Mouse (Mus musculus): Measurements from ENCODE around the gene Chsy1. TPM values are rescaled to one million over a fixed set of nuclear protein-coding genes. Genes with fewer than 3 reads are reported as not detected.

Chsy1 gene
- total and polyA plus RNA-seq, 2 experiments from 2014 or later: 8.7 to 49.9 TPM

- H3K4me2 ChIP-seq (ENCODE audit: low read depth): no peak overlapping the region
- peaks cover 9% of the 10 kb centered on the region; the same call in 1 of the 2 replicates for H3K4me1 ChIP-seq (ENCODE audit: insufficient read depth)
- no peak overlapping the region for H3K4me3 ChIP-seq (ENCODE audit: low read depth, low read length)
- 38% methylated on average over 5 of the region's 5 CpGs for WGBS
- no peak for ATAC-seq
- no peak overlapping the region for H3K27ac ChIP-seq (ENCODE audit: low read depth, low read length)
- no peak for TF ChIP-seq CTCF (IDR thresholded peaks at IDR 0.05; ENCODE audit: low read depth)
- H3K9me3 ChIP-seq (ENCODE audit: low read length): no peaks in the 10 kb centered on the region
- H3K27me3 ChIP-seq (ENCODE audit: insufficient read depth, low read length): no peaks in the 10 kb centered on the region
- H3K36me3 ChIP-seq (ENCODE audit: insufficient read depth): 0 out of 2 replicates have a peak, but pooled peaks cover 4% of the 10 kb centered on the region
- H3K9ac ChIP-seq: no peak overlapping the region
- no peak for DNase-seq
Measured at GRCm38 (mm10) chr7:66159961-66160360, 50.6 kb downstream of the Chsy1 start.

- no peak for TF ChIP-seq CTCF (IDR thresholded peaks at IDR 0.05; ENCODE audit: low read depth)
- no peak overlapping the region for H3K27ac ChIP-seq (ENCODE audit: low read depth, low read length)
Measured at GRCm38 (mm10) chr7:66161836-66162235, 52.5 kb downstream of the Chsy1 start.

GRCm38 (mm10) chr7:66162489-66162888, 53.2 kb downstream of the Chsy1 start:
- no peak overlapping the region for H3K27ac ChIP-seq (ENCODE audit: low read depth, low read length)
- H3K36me3 ChIP-seq (ENCODE audit: insufficient read depth): 0 out of 2 replicates have a peak, but pooled peaks cover 4% of the 10 kb centered on the region
- H3K27me3 ChIP-seq (ENCODE audit: insufficient read depth, low read length): no peaks in the 10 kb centered on the region
- peaks cover 11% of the 10 kb centered on the region; the same call in 1 of the 2 replicates for H3K4me1 ChIP-seq (ENCODE audit: insufficient read depth)
- DNase-seq (no peak), ATAC-seq (no peak)
- H3K4me2 ChIP-seq (ENCODE audit: low read depth): no peak overlapping the region
- no peaks in the 10 kb centered on the region for H3K9me3 ChIP-seq (ENCODE audit: low read length)
- H3K4me3 ChIP-seq (ENCODE audit: low read depth, low read length): no peak overlapping the region
- 86% methylated on average over 7 of the region's 7 CpGs for WGBS
- no peak for TF ChIP-seq CTCF (IDR thresholded peaks at IDR 0.05; ENCODE audit: low read depth)
- H3K9ac ChIP-seq: no peak overlapping the region

More at GRCm38 (mm10) chr7:66161836-66162235, 52.5 kb downstream of the Chsy1 start:
- Histone ChIP-seq H3K27me3 (ENCODE audit: insufficient read depth, low read length) (no peaks in the 10 kb centered on the region), H3K36me3 (ENCODE audit: insufficient read depth) (0 out of 2 replicates have a peak, but pooled peaks cover 4% of the 10 kb centered on the region), H3K4me3 (ENCODE audit: low read depth, low read length) (no peak overlapping the region), H3K4me1 (ENCODE audit: insufficient read depth) (peaks cover 11% of the 10 kb centered on the region; the same call in 1 of the 2 replicates), H3K9me3 (ENCODE audit: low read length) (no peaks in the 10 kb centered on the region), H3K4me2 (ENCODE audit: low read depth) (no peak overlapping the region), H3K9ac (no peak overlapping the region)
- WGBS: 84% methylated on average over 6 of the region's 6 CpGs
- no peak for DNase-seq
- ATAC-seq: no peak

DNA sequence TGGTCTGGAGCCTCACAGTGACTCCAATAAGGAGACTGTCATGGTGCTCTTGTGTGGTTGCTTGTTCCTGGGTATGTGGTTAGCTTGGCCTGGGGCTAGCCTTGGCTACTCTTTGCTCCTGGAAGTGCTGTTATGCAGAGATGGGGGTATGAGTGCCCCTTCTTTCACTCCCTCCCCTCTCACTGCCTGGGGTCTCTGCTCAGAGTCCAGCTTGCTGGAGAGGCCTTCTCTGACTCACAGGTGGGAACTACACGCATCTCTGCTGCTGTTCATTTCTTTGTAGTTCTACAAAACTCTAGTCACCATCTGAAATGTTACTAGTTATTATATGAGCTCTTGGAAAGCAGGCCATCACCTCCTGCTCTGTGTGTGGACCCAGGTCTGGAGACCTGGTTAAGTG, 53.7 kb downstream of the Chsy1 start:
- no peak overlapping the region for H3K9ac ChIP-seq
- H3K36me3 ChIP-seq (ENCODE audit: insufficient read depth): 0 out of 2 replicates have a peak, but pooled peaks cover 4% of the 10 kb centered on the region
- WGBS: 91% methylated on average over 1 of the region's 1 CpGs
- DNase-seq (no peak), ATAC-seq (no peak)
- H3K4me2 ChIP-seq (ENCODE audit: low read depth): no peak overlapping the region
- no peaks in the 10 kb centered on the region for H3K9me3 ChIP-seq (ENCODE audit: low read length)
- TF ChIP-seq CTCF (IDR thresholded peaks at IDR 0.05; ENCODE audit: low read depth): no peak
- peaks cover 11% of the 10 kb centered on the region; the same call in 1 of the 2 replicates for H3K4me1 ChIP-seq (ENCODE audit: insufficient read depth)
- H3K27me3 ChIP-seq (ENCODE audit: insufficient read depth, low read length): no peaks in the 10 kb centered on the region
- no peak overlapping the region for H3K4me3 ChIP-seq (ENCODE audit: low read depth, low read length)
- H3K27ac ChIP-seq (ENCODE audit: low read depth, low read length): peak overlapping the region; percentile 40; the same call in 1 of the 2 replicates

DNA sequence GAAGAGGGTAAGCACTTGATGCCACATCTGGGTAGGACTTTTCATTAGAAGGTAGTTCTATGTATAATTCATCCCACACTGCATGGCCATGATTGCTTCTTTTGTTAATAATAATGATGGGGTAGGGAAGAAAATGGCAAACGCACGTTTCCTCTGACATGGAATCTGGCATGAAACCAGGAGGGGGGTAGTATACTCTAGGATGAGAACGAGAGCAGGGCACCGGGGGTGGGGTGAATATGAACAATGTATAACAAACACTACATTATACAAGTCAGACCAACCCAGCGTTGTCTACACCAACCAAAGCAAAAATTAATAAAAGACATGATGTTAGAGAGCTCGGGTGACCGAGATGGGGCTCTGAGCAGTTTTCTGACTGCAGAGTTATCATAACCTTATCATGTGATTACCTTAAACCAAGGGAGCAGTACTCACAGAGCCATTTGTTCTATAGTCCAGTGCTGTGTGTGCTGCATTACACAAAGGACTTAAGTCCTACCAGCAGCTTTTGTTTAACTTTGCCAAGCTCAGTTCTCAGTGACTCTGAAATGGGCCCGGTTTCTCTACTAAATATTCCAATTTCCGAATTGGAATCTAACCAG, 55.2 kb downstream of the Chsy1 start:
- ATAC-seq (peak; percentile 68), DNase-seq (peak; percentile 48)
- Histone ChIP-seq H3K4me2 (ENCODE audit: low read depth) (no peak overlapping the region), H3K4me1 (ENCODE audit: insufficient read depth) (peaks cover 11% of the 10 kb centered on the region; the same call in 1 of the 2 replicates), H3K27ac (ENCODE audit: low read depth, low read length) (peak overlapping the region; percentile 1; the same call in 1 of the 2 replicates), H3K9me3 (ENCODE audit: low read length) (no peaks in the 10 kb centered on the region), H3K27me3 (ENCODE audit: insufficient read depth, low read length) (no peaks in the 10 kb centered on the region), H3K36me3 (ENCODE audit: insufficient read depth) (0 out of 2 replicates have a peak, but pooled peaks cover 4% of the 10 kb centered on the region), H3K4me3 (ENCODE audit: low read depth, low read length) (no peak overlapping the region), H3K9ac (no peak overlapping the region)
- no peak for TF ChIP-seq CTCF (IDR thresholded peaks at IDR 0.05; ENCODE audit: low read depth)
- WGBS: 32% methylated on average over 9 of the region's 9 CpGs

- H3K4me3 ChIP-seq (ENCODE audit: low read depth, low read length): no peak overlapping the region
- no peak overlapping the region for H3K9ac ChIP-seq
- no peak for TF ChIP-seq CTCF (IDR thresholded peaks at IDR 0.05; ENCODE audit: low read depth)
- WGBS: 20% methylated on average over 5 of the region's 5 CpGs
- H3K27me3 ChIP-seq (ENCODE audit: insufficient read depth, low read length): no peaks in the 10 kb centered on the region
- H3K9me3 ChIP-seq (ENCODE audit: low read length): no peaks in the 10 kb centered on the region
- DNase-seq (no peak), ATAC-seq (no peak)
- no peak overlapping the region; the same call in 1 of the 2 replicates for H3K27ac ChIP-seq (ENCODE audit: low read depth, low read length)
- 0 out of 2 replicates have a peak, but pooled peaks cover 4% of the 10 kb centered on the region for H3K36me3 ChIP-seq (ENCODE audit: insufficient read depth)
- peaks cover 11% of the 10 kb centered on the region; the same call in 1 of the 2 replicates for H3K4me1 ChIP-seq (ENCODE audit: insufficient read depth)
- no peak overlapping the region for H3K4me2 ChIP-seq (ENCODE audit: low read depth)
Measured at GRCm38 (mm10) chr7:66165036-66165798, 55.9 kb downstream of the Chsy1 start.

- Histone ChIP-seq H3K4me3 (ENCODE audit: low read depth, low read length) (no peak overlapping the region), H3K27ac (ENCODE audit: low read depth, low read length) (no peak overlapping the region), H3K4me1 (ENCODE audit: insufficient read depth) (peaks cover 7% of the 10 kb centered on the region; the same call in 1 of the 2 replicates), H3K9me3 (ENCODE audit: low read length) (no peaks in the 10 kb centered on the region), H3K27me3 (ENCODE audit: insufficient read depth, low read length) (no peaks in the 10 kb centered on the region), H3K9ac (no peak overlapping the region), H3K4me2 (ENCODE audit: low read depth) (no peak overlapping the region), H3K36me3 (ENCODE audit: insufficient read depth) (peaks cover 17% of the 10 kb centered on the region)
- TF ChIP-seq CTCF (IDR thresholded peaks at IDR 0.05; ENCODE audit: low read depth): no peak
- whole genome bisulfite sequencing: 88% methylated on average over 7 of the region's 7 CpGs
- no peak for DNase-seq
- ATAC-seq: no peak
Measured at GRCm38 (mm10) chr7:66168877-66169276, 59.6 kb downstream of the Chsy1 start.

Data from forebrain, postnatal 0 days (tissue).